Mouse (Mus musculus): ENCODE results near the gene B230118H07Rik. TPM values are rescaled to one million over a fixed set of nuclear protein-coding genes. Genes with fewer than 3 reads are reported as not detected.

B230118H07Rik gene
- polyA plus RNA-seq, 1 experiment from 2014 or later: 15.1 TPM

GRCm38 (mm10) chr2:101665058-101665702 lies 15.8 kb upstream of the B230118H07Rik start:
- H3K4me2 ChIP-seq (ENCODE audit: low read depth, low read length): no peak overlapping the region
- H3K9me3 ChIP-seq (ENCODE audit: low read length): no peaks in the 10 kb centered on the region
- no peak overlapping the region for H3K27ac ChIP-seq (ENCODE audit: low read depth)
- DNase-seq (peak; percentile 71), ATAC-seq (peak; percentile 54)
- no peaks in the 10 kb centered on the region for H3K36me3 ChIP-seq (replicated peaks; ENCODE audit: insufficient read depth, low read length)
- H3K4me1 ChIP-seq (ENCODE audit: insufficient read depth): no peaks in the 10 kb centered on the region
- TF ChIP-seq CTCF (IDR thresholded peaks at IDR 0.05; ENCODE audit: low read depth) (peak; percentile 93), EP300 (IDR thresholded peaks at IDR 0.05; ENCODE audit: low read depth) (no peak)
- H3K9ac ChIP-seq (replicated peaks): no peak overlapping the region
- no peak overlapping the region for H3K4me3 ChIP-seq (ENCODE audit: low read depth, low read length)
- H3K27me3 ChIP-seq (ENCODE audit: insufficient read depth, low read length): no peaks in the 10 kb centered on the region
- WGBS (ENCODE audit: insufficient replicate concordance): 26% methylated on average over 9 of the region's 9 CpGs

DNA sequence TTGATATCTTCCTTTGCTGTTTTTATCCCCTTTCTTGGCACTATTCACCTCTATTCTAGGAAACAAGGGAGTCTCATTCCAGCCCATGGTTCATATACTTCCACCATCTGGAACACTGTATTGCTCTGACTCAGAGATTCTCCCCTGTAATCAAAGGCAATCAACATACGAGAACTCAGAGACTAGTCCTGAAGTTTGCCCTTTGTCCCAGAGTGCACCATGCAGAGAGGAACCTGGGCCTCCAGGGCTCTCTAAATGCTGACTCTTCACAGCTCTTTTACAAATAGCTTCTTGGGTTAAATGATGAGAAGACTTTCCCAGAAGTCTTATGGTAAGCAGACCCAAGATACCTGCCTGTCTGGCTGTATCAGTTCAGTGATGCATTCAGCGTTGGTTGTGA lies 11.2 kb upstream of the B230118H07Rik start:
- no peaks in the 10 kb centered on the region for H3K27me3 ChIP-seq (ENCODE audit: insufficient read depth, low read length)
- no peak overlapping the region for H3K9ac ChIP-seq (replicated peaks)
- WGBS (ENCODE audit: insufficient replicate concordance): 75% methylated on average over 2 of the region's 2 CpGs
- H3K4me2 ChIP-seq (ENCODE audit: low read depth, low read length): no peak overlapping the region
- DNase-seq (no peak), ATAC-seq (no peak)
- no peak overlapping the region for H3K4me3 ChIP-seq (ENCODE audit: low read depth, low read length)
- no peak for TF ChIP-seq EP300 (IDR thresholded peaks at IDR 0.05; ENCODE audit: low read depth)
- TF ChIP-seq CTCF (IDR thresholded peaks at IDR 0.05; ENCODE audit: low read depth): no peak
- H3K4me1 ChIP-seq (ENCODE audit: insufficient read depth): no peaks in the 10 kb centered on the region
- H3K27ac ChIP-seq (ENCODE audit: low read depth): no peak overlapping the region
- H3K36me3 ChIP-seq (replicated peaks; ENCODE audit: insufficient read depth, low read length): no peaks in the 10 kb centered on the region
- H3K9me3 ChIP-seq (ENCODE audit: low read length): no peaks in the 10 kb centered on the region

- no peaks in the 10 kb centered on the region for H3K27me3 ChIP-seq (ENCODE audit: insufficient read depth, low read length)
- peak overlapping the region; percentile 51 for H3K4me2 ChIP-seq (ENCODE audit: low read depth, low read length)
- H3K4me3 ChIP-seq (ENCODE audit: low read depth, low read length): no peak overlapping the region
- H3K9me3 ChIP-seq (ENCODE audit: low read length): no peaks in the 10 kb centered on the region
- TF ChIP-seq EP300 (IDR thresholded peaks at IDR 0.05; ENCODE audit: low read depth) (no peak), CTCF (IDR thresholded peaks at IDR 0.05; ENCODE audit: low read depth) (peak; percentile 73)
- 0 out of 2 replicates have a peak, but pooled peaks cover 3% of the 10 kb centered on the region for H3K4me1 ChIP-seq (ENCODE audit: insufficient read depth)
- DNase-seq: peak; percentile 73
- no peak for ATAC-seq
- 17% methylated on average over 14 of the region's 14 CpGs for WGBS (ENCODE audit: insufficient replicate concordance)
- no peak overlapping the region for H3K9ac ChIP-seq (replicated peaks)
- H3K36me3 ChIP-seq (replicated peaks; ENCODE audit: insufficient read depth, low read length): no peaks in the 10 kb centered on the region
- H3K27ac ChIP-seq (ENCODE audit: low read depth): no peak overlapping the region
Observed at GRCm38 (mm10) chr2:101652921-101653597, 3.7 kb upstream of the B230118H07Rik start.

GRCm38 (mm10) chr2:101652204-101652920 lies 3.0 kb upstream of the B230118H07Rik start:
- no peak overlapping the region for H3K4me3 ChIP-seq (ENCODE audit: low read depth, low read length)
- ATAC-seq: no peak
- H3K27ac ChIP-seq (ENCODE audit: low read depth): no peak overlapping the region
- no peaks in the 10 kb centered on the region for H3K36me3 ChIP-seq (replicated peaks; ENCODE audit: insufficient read depth, low read length)
- 0 out of 2 replicates have a peak, but pooled peaks cover 3% of the 10 kb centered on the region for H3K4me1 ChIP-seq (ENCODE audit: insufficient read depth)
- no peaks in the 10 kb centered on the region for H3K9me3 ChIP-seq (ENCODE audit: low read length)
- 38% methylated on average over 14 of the region's 14 CpGs for WGBS (ENCODE audit: insufficient replicate concordance)
- no peaks in the 10 kb centered on the region for H3K27me3 ChIP-seq (ENCODE audit: insufficient read depth, low read length)
- TF ChIP-seq EP300 (IDR thresholded peaks at IDR 0.05; ENCODE audit: low read depth) (no peak), CTCF (IDR thresholded peaks at IDR 0.05; ENCODE audit: low read depth) (no peak)
- DNase-seq: no peak
- peak overlapping the region; percentile 51 for H3K4me2 ChIP-seq (ENCODE audit: low read depth, low read length)
- H3K9ac ChIP-seq (replicated peaks): no peak overlapping the region

DNA sequence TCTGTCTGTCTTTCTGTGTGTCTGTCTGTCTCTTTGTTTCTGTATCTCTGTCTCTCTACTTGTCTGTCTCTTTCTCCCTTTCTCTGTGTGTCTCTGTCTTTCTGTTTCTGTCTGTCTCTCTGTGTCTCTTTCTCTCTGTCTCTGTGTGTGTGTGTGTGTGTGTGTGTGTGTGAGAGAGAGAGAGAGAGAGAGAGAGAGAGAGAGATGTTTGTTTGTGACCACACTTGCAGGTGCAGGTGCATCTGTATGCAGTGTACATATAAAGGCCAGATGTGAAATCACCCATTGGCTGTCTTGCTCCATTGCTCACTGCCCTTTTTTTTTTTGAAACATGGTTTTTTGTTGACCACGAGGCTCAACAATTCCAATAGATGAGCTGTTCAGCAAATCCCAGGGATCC lies 1.1 kb upstream of the B230118H07Rik start:
- Histone ChIP-seq H3K27me3 (ENCODE audit: insufficient read depth, low read length) (no peaks in the 10 kb centered on the region), H3K27ac (ENCODE audit: low read depth) (no peak overlapping the region), H3K4me3 (ENCODE audit: low read depth, low read length) (no peak overlapping the region), H3K9me3 (ENCODE audit: low read length) (no peaks in the 10 kb centered on the region), H3K9ac (replicated peaks) (no peak overlapping the region), H3K4me2 (ENCODE audit: low read depth, low read length) (no peak overlapping the region), H3K4me1 (ENCODE audit: insufficient read depth) (0 out of 2 replicates have a peak, but pooled peaks cover 3% of the 10 kb centered on the region), H3K36me3 (replicated peaks; ENCODE audit: insufficient read depth, low read length) (no peaks in the 10 kb centered on the region)
- no peak for TF ChIP-seq CTCF (IDR thresholded peaks at IDR 0.05; ENCODE audit: low read depth)
- TF ChIP-seq EP300 (IDR thresholded peaks at IDR 0.05; ENCODE audit: low read depth): no peak
- DNase-seq: no peak
- ATAC-seq: no peak
- 42% methylated on average over 1 of the region's 1 CpGs for WGBS (ENCODE audit: insufficient replicate concordance)

DNA sequence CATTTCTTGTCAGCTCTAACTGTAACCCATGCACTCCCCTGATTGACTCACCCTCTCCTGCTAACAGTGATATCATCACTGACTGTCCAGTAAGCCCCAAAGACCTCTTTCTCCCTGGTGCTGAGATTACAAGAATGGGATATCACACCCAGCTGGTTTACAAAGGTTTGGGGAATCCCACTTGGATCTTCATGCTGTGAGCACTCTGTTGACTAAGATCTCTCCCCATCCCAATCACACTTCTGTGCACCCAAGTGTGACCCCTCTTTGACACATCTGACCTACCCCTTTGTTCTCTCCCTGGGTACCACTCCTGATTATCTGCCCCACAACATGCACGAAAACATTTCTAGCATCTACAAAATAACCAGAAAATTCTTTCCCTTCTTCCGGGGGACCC lies 971 bp downstream of the B230118H07Rik start:
- Histone ChIP-seq H3K36me3 (replicated peaks; ENCODE audit: insufficient read depth, low read length) (no peaks in the 10 kb centered on the region), H3K9me3 (ENCODE audit: low read length) (no peaks in the 10 kb centered on the region), H3K4me1 (ENCODE audit: insufficient read depth) (0 out of 2 replicates have a peak, but pooled peaks cover 3% of the 10 kb centered on the region), H3K27me3 (ENCODE audit: insufficient read depth, low read length) (no peaks in the 10 kb centered on the region), H3K4me2 (ENCODE audit: low read depth, low read length) (peak overlapping the region; percentile 13; the same call in 1 of the 2 replicates), H3K9ac (replicated peaks) (no peak overlapping the region), H3K4me3 (ENCODE audit: low read depth, low read length) (peak overlapping the region; percentile 22; the same call in 1 of the 2 replicates), H3K27ac (ENCODE audit: low read depth) (no peak overlapping the region)
- DNase-seq (no peak), ATAC-seq (no peak)
- TF ChIP-seq EP300 (IDR thresholded peaks at IDR 0.05; ENCODE audit: low read depth) (no peak), CTCF (IDR thresholded peaks at IDR 0.05; ENCODE audit: low read depth) (no peak)
- 72% methylated on average over 2 of the region's 2 CpGs for WGBS (ENCODE audit: insufficient replicate concordance)
